Mouse (Mus musculus) ovary, postnatal 36 days (tissue): ENCODE measurements around the gene Atp6v1d.

Experiments used
- DNase-seq: peaks from one replicate; pipeline ENCODE4 v3.0.0; 2022; ENCODE audit warnings: low spot score, mixed read lengths

The Atp6v1d gene

GRCm38 (mm10) chr12:78794236-78794635 is 67.2 kb downstream of the Atp6v1d start:
- no peak for DNase-seq

GRCm38 (mm10) chr12:78790791-78791190 is 70.6 kb downstream of the Atp6v1d start:
- DNase-seq: no peak
